Comparison of ENCODE assay signal across 9 mouse cellular contexts in the genomic region with DNA sequence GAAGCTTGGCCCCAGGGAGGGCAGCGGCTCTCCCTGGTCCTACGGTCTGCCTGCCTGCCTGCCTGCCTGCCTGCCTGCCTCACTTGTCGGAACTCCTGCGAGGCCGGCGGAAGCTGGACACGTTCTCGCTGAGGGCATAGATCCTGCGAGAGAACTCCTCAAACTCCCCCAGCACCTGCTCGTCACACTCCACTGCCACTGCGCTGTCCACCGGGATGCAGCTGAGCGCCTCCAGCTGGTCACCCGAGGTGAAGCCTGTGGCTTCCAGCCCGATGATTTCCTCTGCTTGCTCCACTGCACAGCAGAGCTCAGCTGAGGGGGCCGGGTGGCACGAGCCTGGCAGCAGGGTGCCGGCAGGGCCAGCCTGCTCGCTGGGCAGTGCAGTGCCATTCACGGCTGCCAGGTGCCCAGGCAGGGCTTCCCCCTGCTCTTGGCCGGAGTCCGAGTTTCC. TPM values are rescaled to one million over a fixed set of nuclear protein-coding genes. Genes with fewer than 3 reads are reported as not detected.
DNase-seq lines count a peak whose midpoint lies in the region; ATAC-seq and TF ChIP-seq lines count a peak whose summit lies in the region.
"Had no signal": no experiment of that assay in that cellular context is flagged by ENCODE, and none has a peak within 500 bp of the region (broad histone marks: within the 10 kb centered on the region; RNA-seq: fewer than 3 reads in every experiment).

No protein-coding gene starts in this region.

- TF ChIP-seq EP300 in heart, adult 2 months (IDR thresholded peaks at IDR 0.05; ENCODE audit: insufficient read depth, low read depth, low read length): no peak

- DNase-seq in A20 (ENCODE audit: low read depth, low spot score) (peak; percentile 75), Patski (ENCODE audit: low read depth, low spot score) (peak; percentile 34)
- DNase-seq in limb, embryonic 10.5 days (ENCODE audit: low spot score): no peak
- DNase-seq in heart, adult 2 months: no peak
- DNase-seq in frontal cortex, postnatal 25 days (ENCODE audit: low spot score in 2 of 2): no peak
- no peak for DNase-seq in layer of hippocampus, postnatal 25 days (ENCODE audit: extremely low spot score in 1 of 2, low spot score in 1 of 2)

- no peaks in the 10 kb centered on the region for H3K27me3 ChIP-seq in Patski
- H3K27me3 ChIP-seq in forebrain, embryonic 16.5 days (replicated peaks; ENCODE audit: control insufficient read depth, insufficient read depth, low read length): no peaks in the 10 kb centered on the region
- H3K27me3 ChIP-seq in limb, embryonic 10.5 days (ENCODE audit: low read depth, poor library complexity, severe bottlenecking): peaks cover 28% of the 10 kb centered on the region; the same call in 1 of the 2 replicates
- H3K27me3 ChIP-seq in heart, adult 2 months (ENCODE audit: control insufficient read depth, insufficient read depth, low read length): no peaks in the 10 kb centered on the region

- no peak overlapping the region for H3K9ac ChIP-seq in forebrain, embryonic 16.5 days (replicated peaks; ENCODE audit: low read depth, low read length)
- H3K9ac ChIP-seq in heart, adult 2 months (ENCODE audit: low read depth, low read length): no peak overlapping the region
- H3K9ac ChIP-seq: liver, embryonic 14.5 days had no signal

- POLR2A ChIA-PET in Patski (lab: Charles Lee): no interaction called here

- no peaks in the 10 kb centered on the region for H3K36me3 ChIP-seq in forebrain, embryonic 16.5 days (ENCODE audit: control insufficient read depth, insufficient read depth)
- peaks cover 7% of the 10 kb centered on the region for H3K36me3 ChIP-seq in limb, embryonic 10.5 days
- H3K36me3 ChIP-seq in heart, adult 2 months (ENCODE audit: control insufficient read depth, insufficient read depth, low read length): no peaks in the 10 kb centered on the region

- H3K4me3 ChIP-seq in forebrain, embryonic 16.5 days (replicated peaks; ENCODE audit: low read length): no peak overlapping the region
- H3K4me3 ChIP-seq in limb, embryonic 10.5 days: no peak overlapping the region
- no peak overlapping the region for H3K4me3 ChIP-seq in heart, adult 2 months

- peaks cover 4% of the 10 kb centered on the region for H3K4me1 ChIP-seq in forebrain, embryonic 16.5 days (replicated peaks; ENCODE audit: control insufficient read depth, insufficient read depth, low read length)
- peaks cover 49% of the 10 kb centered on the region for H3K4me1 ChIP-seq in limb, embryonic 10.5 days
- no peaks in the 10 kb centered on the region for H3K4me1 ChIP-seq in heart, adult 2 months (ENCODE audit: control insufficient read depth, insufficient read depth, low read length)

- intact Hi-C loops in heart, adult 2 months (cut with DNase I): no loop called here

- TF ChIP-seq CTCF in Patski (IDR thresholded peaks at IDR 0.05): no peak
- TF ChIP-seq CTCF in heart, adult 2 months (IDR thresholded peaks at IDR 0.05): no peak

- CTCF ChIA-PET in Patski (lab: Charles Lee): interaction anchor here (0.7 to 1.8 kb wide), 2 partner anchors 16 kb away, joined by 3 to 5 read pairs; no protein-coding TSS in a partner anchor

- no peak for TF ChIP-seq POLR2A in heart, adult 2 months (IDR thresholded peaks at IDR 0.05; ENCODE audit: insufficient read depth, low read depth, low read length)

- no peak overlapping the region for H3K27ac ChIP-seq in forebrain, embryonic 16.5 days (ENCODE audit: low read length)
- peak overlapping the region; percentile 50 for H3K27ac ChIP-seq in limb, embryonic 10.5 days
- H3K27ac ChIP-seq in heart, adult 2 months: no peak overlapping the region
- H3K27ac ChIP-seq: liver, embryonic 14.5 days had no signal

- in situ Hi-C loops in Patski (cut with MboI; ENCODE audit: low pct_unique_long_range_greater_than_20kb): no loop called here

- no peak overlapping the region for H3K4me2 ChIP-seq in forebrain, embryonic 16.5 days (ENCODE audit: low read length)

- no peaks in the 10 kb centered on the region for H3K79me2 ChIP-seq in heart, adult 2 months (replicated peaks; ENCODE audit: control insufficient read depth, insufficient read depth, low read length)

- ATAC-seq in Patski: peak; percentile 17
- peak; percentile 66; the same call in 1 of the 2 replicates for ATAC-seq in forebrain, embryonic 16.5 days
- ATAC-seq in megakaryocyte progenitor cell, adult 5-6 weeks (replicated peaks; ENCODE audit: poor library complexity): no peak

- 36% methylated on average over 22 of the region's 22 CpGs for WGBS in forebrain, embryonic 16.5 days
- 54% methylated on average over 22 of the region's 22 CpGs for WGBS in limb, embryonic 10.5 days
- WGBS in heart, adult 2 months: 79% methylated on average over 22 of the region's 22 CpGs

- no peaks in the 10 kb centered on the region for H3K9me3 ChIP-seq in forebrain, embryonic 16.5 days (ENCODE audit: control insufficient read depth, low read length)
- no peaks in the 10 kb centered on the region for H3K9me3 ChIP-seq in limb, embryonic 10.5 days (replicated peaks)

RNA-seq across cellular contexts. Expression of a gene that starts 52.9 kb away (rescaled TPM):
- 0.14 TPM for polyA plus RNA-seq in Patski (2021)
- polyA plus RNA-seq in forebrain, embryonic 16.5 days (2015; fragmentation: Nextera tagmentation; extraction: Ambion mirVana): 0.37 and 0.53 TPM in 2 replicates
- 10.3 and 19.3 TPM in 2 replicates for polyA plus RNA-seq in limb, embryonic 10.5 days (2016; fragmentation: Nextera tagmentation; extraction: Ambion mirVana)
- 1 to 10 TPM; 4.8 to 7.3 TPM for total RNA-seq in heart, adult 2 months (2021)
- polyA plus RNA-seq in heart, adult 2 months (2012; rRNA removed): 6.2 and 9.0 TPM in 2 replicates
- total RNA-seq in megakaryocyte progenitor cell, adult 5-6 weeks (2015): not detected in 2 replicates
- not detected in 2 replicates for total RNA-seq in megakaryocyte progenitor cell, adult 5-6 weeks (2017)
- 1 to 10 TPM; 1.7 to 2.2 TPM for total RNA-seq in layer of hippocampus, postnatal 25 days (2021)

Comparison
In these comparisons a context has a peak if more than half of its experiments do, and no peak if none do; other contexts are left out.
1. DNase-seq: peak in A20 (single experiment) and Patski (single experiment); none in limb, embryonic 10.5 days (single experiment), heart, adult 2 months (0 of 2), frontal cortex, postnatal 25 days (0 of 2) and layer of hippocampus, postnatal 25 days (0 of 2).